Mouse (Mus musculus) liver, embryonic 14.5 days (tissue): ENCODE measurements at regions not wholly inside any gene's neighbourhood (a gene's known extent, or its start where the extent isn't known, plus 50 kb on each side); places are given as distances from the start of the nearest gene placed in this dataset.

Experiments
- ATAC-seq: fragments of 200-750 bp; cut with Nextera tagmentation; 2 replicates; pipeline ENCODE4 v1.8.0; 2017; ENCODE audit warnings: moderate number of reproducible peaks, mild to moderate bottlenecking, moderate library complexity; ENCODE audit not compliant: insufficient read depth
- DNase-seq, 3 experiments: peaks; one replicate each; pipeline ENCODE4 v3.0.0-alpha.2; 2012 to 2013; ENCODE audit warnings: low read depth in 3 of 3, low spot score in 3 of 3
- H3K27ac ChIP-seq: fragments of 300-500 bp; sonication (generic); 2 replicates; pipeline ENCODE4 v1.5.1; 2014; ENCODE audit warnings: moderate library complexity, mild to moderate bottlenecking, control low read depth, inconsistent platforms
- H3K27me3 ChIP-seq: fragments of 300-500 bp; sonication (generic); 2 replicates; pipeline ENCODE4 v1.6.1; 2014; ENCODE audit warnings: mild to moderate bottlenecking, low read length, moderate library complexity; ENCODE audit not compliant: control insufficient read depth, insufficient read depth
- H3K36me3 ChIP-seq: fragments of 300-500 bp; sonication (generic); replicated peaks from 2 replicates; pipeline ENCODE4 v1.6.1; 2014; ENCODE audit warnings: low read depth; ENCODE audit not compliant: control insufficient read depth, insufficient read depth
- H3K4me1 ChIP-seq, 2 experiments: fragments of 200-500 bp in 1 of 2; fragments of 300-500 bp in 1 of 2; sonication (generic) in 1 of 2; replicated peaks; 2 replicates each; pipeline ENCODE4 v1.6.1; 2012 to 2014; ENCODE audit warnings: antibody characterized with exemption in 1 of 2, inconsistent platforms in 1 of 2, low read length in 1 of 2; ENCODE audit not compliant: control insufficient read depth in 2 of 2, insufficient read depth in 2 of 2
- H3K4me2 ChIP-seq: fragments of 300-500 bp; sonication (generic); 2 replicates; pipeline ENCODE4 v1.6.1; 2014; ENCODE audit warnings: low read depth, mild to moderate bottlenecking, control low read depth, moderate library complexity
- H3K4me3 ChIP-seq, 2 experiments: fragments of 200-500 bp in 1 of 2; fragments of 300-500 bp in 1 of 2; sonication (generic) in 1 of 2; 2 replicates each; pipeline ENCODE4 v1.5.1; 2012 to 2014; ENCODE audit warnings: low read depth in 2 of 2, low read length in 2 of 2, mild to moderate bottlenecking in 2 of 2, control low read depth in 1 of 2, inconsistent platforms in 1 of 2, moderate library complexity in 1 of 2; ENCODE audit not compliant: insufficient read depth in 1 of 2
- H3K9ac ChIP-seq: fragments of 300-500 bp; sonication (generic); replicated peaks from 2 replicates; pipeline ENCODE4 v1.6.1; 2014; ENCODE audit warnings: mild to moderate bottlenecking, control low read depth, moderate library complexity
- H3K9me3 ChIP-seq: fragments of 300-500 bp; sonication (generic); 2 replicates; pipeline ENCODE4 v1.6.1; 2016; ENCODE audit warnings: low read length, mixed read lengths; ENCODE audit not compliant: control insufficient read depth
- CTCF ChIP-seq: IDR thresholded peaks from 2 replicates; pipeline ENCODE4 v1.5.1; 2016; ENCODE audit warnings: antibody characterized with exemption, low read depth, control low read depth
- EP300 ChIP-seq: IDR thresholded peaks from 2 replicates; pipeline ENCODE4 v1.6.1; 2016; ENCODE audit warnings: antibody characterized with exemption, low read depth
- WGBS: fragments of 180-500 bp; shearing (Covaris S2); extraction: QIAGEN DNeasy Blood & Tissue Kit; methylation state at CpG from one replicate; pipeline ENCODE4 v1.1.7; 2014; ENCODE audit not compliant: insufficient replicate concordance; 5-methylcytosine and 5-hydroxymethylcytosine counted together

DNA sequence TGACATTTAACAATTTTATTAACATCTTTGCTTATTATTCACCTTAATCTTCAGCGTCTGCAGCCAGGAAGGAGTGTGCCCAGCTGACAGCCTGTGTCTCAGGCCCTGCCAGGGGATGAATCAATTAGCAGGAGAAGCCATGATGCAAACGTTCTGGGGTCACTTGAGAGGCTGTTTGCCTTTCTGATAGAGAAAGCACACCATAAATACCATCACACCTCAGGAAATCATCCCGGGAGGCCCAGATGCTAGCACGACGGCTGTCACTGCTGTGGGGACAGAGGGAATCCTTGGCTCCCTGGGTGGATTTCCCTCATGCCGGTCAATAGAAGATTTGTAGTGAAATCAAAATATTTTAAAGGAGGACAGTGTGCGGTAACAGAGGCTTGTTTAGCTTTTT, 343.7 kb upstream of the Hnrnpa3 start:
- no peak overlapping the region for H3K4me2 ChIP-seq
- ATAC-seq, result no peak
- 33% methylated on average over 7 of the region's 7 CpGs for WGBS

DNA sequence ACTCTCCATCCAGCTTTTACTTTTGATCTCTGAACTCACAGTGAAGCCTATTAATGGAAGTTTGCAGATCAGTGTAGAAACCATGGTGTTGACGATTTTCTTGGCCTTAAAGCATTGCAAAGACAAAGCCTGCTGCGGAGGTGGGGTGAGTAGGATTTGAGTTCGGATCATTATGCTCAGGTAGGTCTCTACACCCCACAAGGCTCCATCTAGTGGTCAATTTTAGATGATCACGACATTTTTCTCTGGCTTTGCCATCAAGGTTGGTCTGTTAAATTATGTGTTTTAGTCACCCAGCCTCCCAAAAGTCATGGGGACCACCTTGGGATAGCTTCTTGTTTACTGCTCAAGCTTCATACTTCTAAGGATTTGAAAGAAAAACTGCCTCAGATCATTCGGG, 340.9 kb upstream of the Hnrnpa3 start:
- Histone ChIP-seq H3K9me3 (no peaks in the 10 kb centered on the region), H3K4me3 (no peak overlapping the region), H3K36me3 (no peaks in the 10 kb centered on the region), H3K27ac (no peak overlapping the region), H3K27me3 (no peaks in the 10 kb centered on the region), H3K4me2 (no peak overlapping the region), H3K4me1 (no peaks in the 10 kb centered on the region), H3K9ac (no peak overlapping the region)
- DNase-seq (no peak), ATAC-seq (no peak)
- TF ChIP-seq CTCF, result peak; percentile 36
- no peak for TF ChIP-seq EP300
- 38% methylated on average over 5 of the region's 5 CpGs for WGBS

More for the DNA sequence above, 343.7 kb upstream of the Hnrnpa3 start:
- H3K9ac ChIP-seq, result no peak overlapping the region
- H3K27ac ChIP-seq, result no peak overlapping the region
- no peaks in the 10 kb centered on the region for H3K36me3 ChIP-seq
- TF ChIP-seq CTCF, result no peak
- no peak for TF ChIP-seq EP300
- no peak for DNase-seq
- H3K9me3 ChIP-seq, result no peaks in the 10 kb centered on the region
- H3K27me3 ChIP-seq, result no peaks in the 10 kb centered on the region; the same call in 1 of the 2 replicates
- no peak overlapping the region for H3K4me3 ChIP-seq
- H3K4me1 ChIP-seq, result no peaks in the 10 kb centered on the region

DNA sequence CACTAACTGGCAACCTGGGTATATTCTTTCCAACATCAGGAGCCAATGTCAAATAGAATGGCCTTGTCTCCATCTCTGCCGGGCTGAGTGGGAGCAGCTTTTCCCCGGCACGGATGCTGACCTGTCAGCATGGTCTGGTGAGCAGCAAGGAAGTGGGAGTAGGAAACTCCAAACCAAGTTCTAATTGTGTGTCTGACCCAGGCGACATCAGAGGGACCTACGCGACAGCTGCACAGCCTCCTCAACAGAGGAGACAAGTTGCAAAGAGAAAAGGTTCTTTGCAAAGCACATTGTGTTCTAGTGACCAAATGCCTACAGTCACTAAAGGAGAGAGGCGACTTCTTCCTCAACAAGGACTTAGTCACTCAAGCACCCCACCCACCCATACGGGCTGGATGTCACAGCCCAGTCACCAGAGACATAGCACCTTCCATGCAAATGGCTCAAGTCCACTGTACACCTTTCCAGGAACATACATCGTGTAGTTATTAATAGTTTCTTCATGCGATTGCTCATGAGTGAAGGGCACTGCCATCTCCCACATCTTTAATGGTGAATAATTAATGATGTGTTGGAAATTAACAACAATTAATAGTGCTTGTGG, 334.8 kb upstream of the Hnrnpa3 start:
- Histone ChIP-seq H3K9me3 (no peaks in the 10 kb centered on the region), H3K4me3 (no peak overlapping the region), H3K4me1 (no peaks in the 10 kb centered on the region), H3K27ac (no peak overlapping the region), H3K9ac (no peak overlapping the region), H3K36me3 (no peaks in the 10 kb centered on the region), H3K4me2 (no peak overlapping the region), H3K27me3 (no peaks in the 10 kb centered on the region)
- 61% methylated on average over 10 of the region's 10 CpGs for WGBS
- no peak for ATAC-seq
- TF ChIP-seq EP300 (no peak), CTCF (no peak)
- no peak for DNase-seq

DNA sequence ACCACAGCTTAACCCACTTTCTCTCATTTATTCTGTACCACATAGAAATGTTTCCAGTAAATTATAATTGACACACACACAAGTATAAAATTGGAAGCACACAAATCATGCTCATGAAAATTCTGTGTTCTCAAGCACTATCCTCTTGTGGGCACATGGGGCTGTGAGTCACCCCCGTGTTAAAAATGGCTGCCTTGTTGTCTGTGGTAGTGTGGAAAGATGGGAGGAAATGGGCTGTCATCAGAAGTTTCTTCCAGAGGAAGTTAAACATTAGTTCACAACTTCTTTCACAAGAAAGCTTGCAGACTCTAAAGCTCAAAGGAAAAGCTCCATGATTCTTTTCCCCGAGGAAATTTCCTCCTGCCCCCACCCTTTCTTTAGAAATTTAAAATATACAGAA, 329.5 kb upstream of the Hnrnpa3 start:
- Histone ChIP-seq H3K4me1 (no peaks in the 10 kb centered on the region), H3K4me3 (no peak overlapping the region), H3K27me3 (no peaks in the 10 kb centered on the region), H3K4me2 (no peak overlapping the region), H3K36me3 (no peaks in the 10 kb centered on the region), H3K9me3 (no peaks in the 10 kb centered on the region), H3K27ac (no peak overlapping the region), H3K9ac (no peak overlapping the region)
- 31% methylated on average over 2 of the region's 2 CpGs for WGBS
- no peak for DNase-seq
- TF ChIP-seq EP300 (no peak), CTCF (no peak)
- no peak for ATAC-seq

DNA sequence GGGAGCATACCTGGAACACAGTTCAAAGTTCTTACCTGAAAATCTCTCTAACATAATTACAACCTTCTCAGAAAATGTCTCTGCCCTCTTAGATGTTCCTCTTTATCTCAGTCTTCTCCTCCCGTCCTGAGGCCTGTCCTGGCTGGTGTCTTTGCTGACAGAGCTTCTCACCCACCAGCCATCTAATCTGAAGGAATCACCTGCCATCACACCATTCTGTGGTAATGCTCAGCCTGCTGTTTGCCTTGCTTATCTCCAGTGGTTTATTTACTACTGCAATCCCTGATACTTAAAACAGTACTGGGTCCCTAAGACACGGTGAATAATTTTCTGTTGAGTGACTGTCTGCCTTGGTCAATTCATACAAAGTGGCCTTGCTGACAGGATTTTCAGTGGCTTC, 317.8 kb upstream of the Hnrnpa3 start:
- TF ChIP-seq CTCF, result no peak
- peak; percentile 68 for TF ChIP-seq EP300
- Histone ChIP-seq H3K4me3 (no peak overlapping the region), H3K9me3 (no peaks in the 10 kb centered on the region), H3K27me3 (no peaks in the 10 kb centered on the region), H3K9ac (no peak overlapping the region), H3K27ac (no peak overlapping the region), H3K4me2 (no peak overlapping the region), H3K36me3 (no peaks in the 10 kb centered on the region), H3K4me1 (peaks cover 0 to 3% of the 10 kb centered on the region in 2 experiments; a peak in 1 of 4 replicates)
- 5% methylated on average over 2 of the region's 2 CpGs for WGBS
- ATAC-seq, result peak; percentile 74; the same call in 1 of the 2 replicates
- DNase-seq, result peak; percentile 1 to 23 (median 17)
